Mouse (Mus musculus) hindbrain, embryonic 16.5 days (tissue): ENCODE measurements around the gene Znrf3. TPM values are rescaled to one million over a fixed set of nuclear protein-coding genes. Genes with fewer than 3 reads are reported as not detected.

ENCODE experiments used
- ATAC-seq: fragments of 200-750 bp; cut with Nextera tagmentation; 2 replicates; pipeline ENCODE4 v1.8.0; 2017; ENCODE audit warnings: moderate TSS enrichment, moderate library complexity
- H3K27ac ChIP-seq: fragments of 300-500 bp; sonication (generic); 2 replicates; pipeline ENCODE4 v1.5.1; 2014; ENCODE audit warnings: low read depth, mild to moderate bottlenecking, control low read depth, low read length, moderate library complexity
- H3K27me3 ChIP-seq: fragments of 300-500 bp; sonication (generic); replicated peaks from 2 replicates; pipeline ENCODE4 v1.6.1; 2014; ENCODE audit warnings: low read length; ENCODE audit not compliant: control insufficient read depth, insufficient read depth
- H3K36me3 ChIP-seq: fragments of 300-500 bp; sonication (generic); 2 replicates; pipeline ENCODE4 v1.6.1; 2014; ENCODE audit warnings: mild to moderate bottlenecking, low read length, moderate library complexity, mixed read lengths; ENCODE audit not compliant: control insufficient read depth, insufficient read depth
- H3K4me1 ChIP-seq: fragments of 300-500 bp; sonication (generic); 2 replicates; pipeline ENCODE4 v1.6.1; 2014; ENCODE audit warnings: low read depth, low read length; ENCODE audit not compliant: control insufficient read depth, insufficient read depth
- H3K4me2 ChIP-seq: fragments of 300-500 bp; sonication (generic); 2 replicates; pipeline ENCODE4 v1.6.1; 2014; ENCODE audit warnings: mild to moderate bottlenecking, low read length, control low read depth, moderate library complexity
- H3K4me3 ChIP-seq: fragments of 300-500 bp; sonication (generic); 2 replicates; pipeline ENCODE4 v1.5.1; 2014; ENCODE audit warnings: mild to moderate bottlenecking, low read length, control low read depth, moderate library complexity
- H3K9ac ChIP-seq: fragments of 300-500 bp; sonication (generic); 2 replicates; pipeline ENCODE4 v1.6.1; 2014; ENCODE audit warnings: low read depth, mild to moderate bottlenecking, control low read depth, low read length, moderate library complexity
- H3K9me3 ChIP-seq: fragments of 300-500 bp; sonication (generic); 2 replicates; pipeline ENCODE4 v1.6.1; 2014; ENCODE audit warnings: mild to moderate bottlenecking, low read length, moderate library complexity; ENCODE audit not compliant: control insufficient read depth
- WGBS: fragments of 180-500 bp; shearing (Covaris S2); extraction: QIAGEN DNeasy Blood & Tissue Kit; methylation state at CpG from one replicate; pipeline ENCODE4 v1.1.7; 2014; 5-methylcytosine and 5-hydroxymethylcytosine counted together
- polyA plus RNA-seq: library from polyadenylated mRNA; unstranded; fragments of >200 nt; fragmentation: Nextera tagmentation; extraction: Ambion mirVana; gene quantifications from 2 replicates; pipeline ENCODE4 v1.2.1, GENCODE M21; 2015

Gene Znrf3
- polyA plus RNA-seq, 1 experiment from 2014 or later: 8.1 TPM

DNA sequence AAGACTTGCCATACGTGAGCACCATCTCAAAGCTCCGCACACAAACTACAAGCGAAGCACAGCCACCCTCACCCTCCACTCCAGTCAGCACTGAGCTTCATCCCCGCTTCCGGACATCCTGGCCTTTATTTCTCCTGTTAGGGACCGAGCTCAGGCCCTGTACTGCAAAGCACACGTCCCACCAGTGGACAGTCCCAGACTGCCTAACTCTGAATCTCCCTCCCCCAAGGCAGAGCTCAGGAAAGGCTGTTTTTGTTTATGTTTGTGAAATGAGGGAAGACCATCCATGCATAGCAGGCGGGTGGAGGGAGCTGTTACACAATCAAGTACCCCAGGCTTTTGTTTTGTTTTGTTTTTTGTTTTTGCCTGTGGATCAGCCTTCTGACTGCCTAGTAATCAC is 191.9 kb downstream of the Znrf3 start:
- Histone ChIP-seq H3K27me3 (no peaks in the 10 kb centered on the region), H3K4me1 (peaks cover 11% of the 10 kb centered on the region), H3K27ac (no peak overlapping the region), H3K36me3 (no peaks in the 10 kb centered on the region), H3K9ac (no peak overlapping the region), H3K4me3 (no peak overlapping the region), H3K9me3 (no peaks in the 10 kb centered on the region), H3K4me2 (no peak overlapping the region)
- WGBS: 81% methylated on average over 8 of the region's 8 CpGs
- no peak for ATAC-seq

DNA sequence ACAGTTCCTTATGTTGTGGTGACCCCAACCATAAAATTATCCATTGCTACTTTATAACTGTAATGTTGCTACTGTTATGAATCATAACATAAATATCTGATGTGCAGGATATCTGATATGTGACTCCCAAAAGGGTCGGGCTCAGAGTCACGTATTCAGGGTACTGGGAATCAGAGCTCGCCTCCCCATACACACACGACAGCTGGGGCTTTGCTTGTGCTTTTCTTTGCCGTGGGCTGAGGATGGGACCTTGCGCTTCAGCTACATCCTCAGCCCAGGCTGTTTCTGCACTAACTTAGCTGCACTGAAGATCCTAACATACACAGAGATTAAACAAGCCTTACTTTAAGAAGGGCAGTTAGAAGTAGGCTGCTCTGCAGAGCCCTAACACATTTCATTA is 193.5 kb downstream of the Znrf3 start:
- no peak overlapping the region for H3K27ac ChIP-seq
- no peaks in the 10 kb centered on the region for H3K36me3 ChIP-seq
- H3K4me1 ChIP-seq: peaks cover 6% of the 10 kb centered on the region
- no peak overlapping the region for H3K4me3 ChIP-seq
- H3K27me3 ChIP-seq: no peaks in the 10 kb centered on the region
- no peak for ATAC-seq
- H3K9ac ChIP-seq: no peak overlapping the region
- no peak overlapping the region for H3K4me2 ChIP-seq
- H3K9me3 ChIP-seq: no peaks in the 10 kb centered on the region
- 64% methylated on average over 6 of the region's 6 CpGs for WGBS

DNA sequence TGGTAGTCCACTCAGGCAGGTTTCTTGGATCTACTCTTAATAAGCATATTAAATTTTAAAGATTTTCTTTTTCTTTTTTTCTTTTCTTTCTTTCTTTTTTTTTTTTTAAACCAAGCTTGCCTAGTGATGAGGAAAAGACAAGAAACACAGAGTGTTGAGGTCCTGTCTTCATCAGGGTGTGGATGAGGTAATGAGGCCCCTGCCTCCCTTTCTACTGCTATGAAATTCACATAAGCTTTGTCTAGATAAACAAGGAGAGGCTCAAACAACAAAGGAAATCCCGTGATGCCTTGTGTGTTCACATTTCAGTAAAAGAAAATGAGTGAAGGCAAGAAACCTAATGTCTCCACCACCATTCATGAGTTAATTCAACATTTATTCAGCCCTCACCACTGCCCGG is 196.4 kb downstream of the Znrf3 start:
- Histone ChIP-seq H3K36me3 (no peaks in the 10 kb centered on the region), H3K9me3 (no peaks in the 10 kb centered on the region), H3K4me2 (no peak overlapping the region), H3K4me1 (no peaks in the 10 kb centered on the region), H3K9ac (no peak overlapping the region), H3K27me3 (no peaks in the 10 kb centered on the region), H3K4me3 (no peak overlapping the region), H3K27ac (no peak overlapping the region)
- 19% methylated on average over 2 of the region's 2 CpGs for WGBS
- ATAC-seq: no peak

DNA sequence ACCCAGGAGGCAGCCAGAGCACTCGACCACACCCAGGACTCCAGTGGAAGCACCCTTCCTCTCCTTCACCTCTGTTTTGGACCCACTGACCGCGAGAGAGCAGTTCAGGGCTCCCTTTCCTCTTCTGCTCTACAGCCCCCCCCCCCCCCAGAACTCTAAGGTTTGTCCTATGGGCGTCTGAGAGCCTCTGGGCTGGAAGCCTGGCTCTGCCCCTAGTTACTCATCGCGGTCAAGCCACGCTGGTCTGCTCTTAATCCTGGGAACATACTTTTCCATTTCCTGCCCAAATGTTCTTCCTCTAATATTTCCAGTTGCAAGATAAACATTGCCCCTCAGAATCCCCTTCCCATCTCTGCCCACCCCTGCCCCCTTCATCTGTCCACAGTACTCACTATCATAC is 199.2 kb downstream of the Znrf3 start:
- no peaks in the 10 kb centered on the region for H3K27me3 ChIP-seq
- no peak for ATAC-seq
- 87% methylated on average over 7 of the region's 7 CpGs for WGBS
- H3K4me1 ChIP-seq: no peaks in the 10 kb centered on the region
- H3K9me3 ChIP-seq: no peaks in the 10 kb centered on the region
- H3K27ac ChIP-seq: no peak overlapping the region
- H3K4me3 ChIP-seq: no peak overlapping the region
- no peaks in the 10 kb centered on the region for H3K36me3 ChIP-seq
- no peak overlapping the region for H3K4me2 ChIP-seq
- no peak overlapping the region for H3K9ac ChIP-seq

DNA sequence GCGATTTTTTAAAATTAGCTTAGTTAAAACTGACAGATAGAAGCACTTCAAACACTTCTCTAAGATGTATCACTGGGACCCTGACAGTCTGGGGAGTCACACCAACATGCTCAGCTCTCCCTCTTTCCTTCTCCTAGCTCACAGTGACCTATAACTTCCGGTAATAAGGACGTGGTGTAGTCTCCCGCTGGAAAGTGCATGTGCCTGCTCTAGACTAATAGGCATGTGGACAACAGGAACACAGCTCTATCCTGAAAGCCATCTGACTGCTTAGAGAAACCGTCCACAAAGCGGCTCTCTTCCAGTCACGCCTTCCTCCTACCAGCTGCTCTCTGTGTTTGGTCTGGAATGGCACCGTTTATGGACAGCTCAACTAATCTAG is 199.9 kb downstream of the Znrf3 start:
- H3K9ac ChIP-seq: no peak overlapping the region
- WGBS: 56% methylated on average over 8 of the region's 8 CpGs
- ATAC-seq: no peak
- peaks cover 5% of the 10 kb centered on the region for H3K4me1 ChIP-seq
- H3K27ac ChIP-seq: no peak overlapping the region
- H3K27me3 ChIP-seq: no peaks in the 10 kb centered on the region
- H3K4me3 ChIP-seq: no peak overlapping the region
- H3K4me2 ChIP-seq: no peak overlapping the region
- no peaks in the 10 kb centered on the region for H3K36me3 ChIP-seq
- H3K9me3 ChIP-seq: no peaks in the 10 kb centered on the region

DNA sequence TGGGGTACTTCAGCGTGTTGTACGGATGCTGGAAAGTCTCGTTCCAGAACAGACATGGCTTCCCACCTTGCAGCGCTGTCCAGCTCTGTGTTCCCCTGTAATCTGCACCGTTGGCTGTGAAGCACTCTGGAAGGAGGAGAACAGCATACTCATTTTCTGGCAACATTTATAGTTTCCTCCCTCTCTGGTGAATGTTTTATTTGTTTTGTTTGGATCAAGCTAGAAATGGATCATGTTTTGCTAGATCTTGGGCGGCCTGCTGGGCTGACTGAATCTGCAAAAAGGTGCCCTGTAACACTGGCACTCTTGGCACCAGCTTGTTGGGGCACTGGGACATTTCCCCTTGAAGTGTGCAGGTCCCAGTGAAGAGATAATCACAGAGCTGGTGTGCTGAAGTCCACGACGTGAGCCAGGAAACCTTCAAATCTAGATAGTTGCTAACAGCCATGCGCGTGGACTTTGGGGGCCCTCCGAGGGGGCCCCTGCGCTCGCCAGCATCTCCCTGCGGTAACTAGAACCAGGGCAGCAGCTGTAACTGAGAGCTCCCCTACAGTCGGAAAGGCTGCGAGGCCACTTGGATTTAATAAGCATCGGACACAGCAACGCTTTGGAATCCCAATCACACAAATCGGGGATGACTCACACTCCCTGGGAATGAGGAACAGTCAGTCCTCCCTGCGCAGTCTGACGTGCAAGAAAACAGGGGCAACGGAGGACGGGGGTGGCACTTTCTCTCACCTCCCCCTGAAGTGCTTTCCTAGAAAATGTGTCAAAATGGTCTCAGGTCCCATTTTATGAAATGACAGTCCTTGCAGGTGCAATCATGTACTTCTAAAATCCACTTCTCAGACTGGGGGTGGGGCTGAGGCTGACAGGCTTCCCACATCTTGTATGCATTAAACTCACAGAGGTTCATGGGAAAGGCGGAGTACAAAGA is 200.6 kb downstream of the Znrf3 start:
- no peaks in the 10 kb centered on the region for H3K36me3 ChIP-seq
- no peak overlapping the region for H3K4me3 ChIP-seq
- 66% methylated on average over 24 of the region's 24 CpGs for WGBS
- no peak overlapping the region for H3K27ac ChIP-seq
- no peaks in the 10 kb centered on the region for H3K9me3 ChIP-seq
- peaks cover 10% of the 10 kb centered on the region for H3K4me1 ChIP-seq
- no peak overlapping the region for H3K9ac ChIP-seq
- H3K27me3 ChIP-seq: no peaks in the 10 kb centered on the region
- ATAC-seq: no peak
- H3K4me2 ChIP-seq: peak overlapping the region; percentile 1; the same call in 1 of the 2 replicates

DNA sequence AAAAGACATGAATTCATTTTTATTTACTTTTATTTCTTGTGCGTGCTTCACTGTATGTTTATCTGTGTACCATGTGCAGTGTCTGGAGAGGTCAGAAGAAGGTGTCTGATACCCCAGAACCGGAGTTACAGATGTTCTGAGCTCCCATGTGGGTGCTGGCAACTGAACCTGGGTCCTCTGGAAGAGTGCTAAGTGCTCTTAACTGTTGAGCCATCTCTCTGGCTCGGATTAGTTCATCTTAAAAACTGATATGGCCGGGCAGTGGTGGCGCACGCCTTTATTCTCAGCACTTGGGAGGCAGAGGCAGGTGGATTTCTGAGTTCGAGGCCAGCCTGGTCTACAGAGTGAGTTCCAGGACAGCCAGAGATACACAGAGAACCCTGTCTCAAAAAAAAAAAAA is 201.4 kb downstream of the Znrf3 start:
- no peaks in the 10 kb centered on the region for H3K9me3 ChIP-seq
- no peaks in the 10 kb centered on the region for H3K27me3 ChIP-seq
- no peak overlapping the region for H3K4me3 ChIP-seq
- ATAC-seq: no peak
- 97% methylated on average over 7 of the region's 7 CpGs for WGBS
- no peak overlapping the region for H3K9ac ChIP-seq
- no peak overlapping the region for H3K27ac ChIP-seq
- no peak overlapping the region for H3K4me2 ChIP-seq
- no peaks in the 10 kb centered on the region for H3K36me3 ChIP-seq
- peaks cover 10% of the 10 kb centered on the region for H3K4me1 ChIP-seq

DNA sequence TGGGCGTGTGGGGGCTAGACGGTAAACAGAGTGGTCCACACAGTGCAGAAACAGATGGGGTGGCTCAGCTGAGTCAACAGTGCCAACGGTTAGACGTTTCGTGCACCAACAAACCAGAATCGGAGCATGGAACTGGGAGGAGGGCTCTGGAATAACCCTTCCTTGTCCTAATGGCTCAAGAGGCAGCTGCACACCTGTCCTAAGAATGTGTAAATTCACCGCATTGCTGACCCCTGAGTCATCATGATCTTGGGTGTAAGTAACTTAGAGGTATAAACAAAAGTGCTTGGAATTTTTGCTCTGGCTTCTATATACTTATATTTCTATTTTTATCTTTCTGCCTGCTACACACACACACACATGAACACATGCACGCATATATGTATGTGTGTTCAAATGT is 202.5 kb downstream of the Znrf3 start:
- 84% methylated on average over 8 of the region's 8 CpGs for WGBS
- Histone ChIP-seq H3K4me1 (peaks cover 10% of the 10 kb centered on the region), H3K36me3 (0 out of 2 replicates have a peak, but pooled peaks cover 1% of the 10 kb centered on the region), H3K4me3 (no peak overlapping the region), H3K4me2 (no peak overlapping the region), H3K27ac (no peak overlapping the region), H3K9ac (no peak overlapping the region), H3K9me3 (no peaks in the 10 kb centered on the region), H3K27me3 (no peaks in the 10 kb centered on the region)
- no peak for ATAC-seq

DNA sequence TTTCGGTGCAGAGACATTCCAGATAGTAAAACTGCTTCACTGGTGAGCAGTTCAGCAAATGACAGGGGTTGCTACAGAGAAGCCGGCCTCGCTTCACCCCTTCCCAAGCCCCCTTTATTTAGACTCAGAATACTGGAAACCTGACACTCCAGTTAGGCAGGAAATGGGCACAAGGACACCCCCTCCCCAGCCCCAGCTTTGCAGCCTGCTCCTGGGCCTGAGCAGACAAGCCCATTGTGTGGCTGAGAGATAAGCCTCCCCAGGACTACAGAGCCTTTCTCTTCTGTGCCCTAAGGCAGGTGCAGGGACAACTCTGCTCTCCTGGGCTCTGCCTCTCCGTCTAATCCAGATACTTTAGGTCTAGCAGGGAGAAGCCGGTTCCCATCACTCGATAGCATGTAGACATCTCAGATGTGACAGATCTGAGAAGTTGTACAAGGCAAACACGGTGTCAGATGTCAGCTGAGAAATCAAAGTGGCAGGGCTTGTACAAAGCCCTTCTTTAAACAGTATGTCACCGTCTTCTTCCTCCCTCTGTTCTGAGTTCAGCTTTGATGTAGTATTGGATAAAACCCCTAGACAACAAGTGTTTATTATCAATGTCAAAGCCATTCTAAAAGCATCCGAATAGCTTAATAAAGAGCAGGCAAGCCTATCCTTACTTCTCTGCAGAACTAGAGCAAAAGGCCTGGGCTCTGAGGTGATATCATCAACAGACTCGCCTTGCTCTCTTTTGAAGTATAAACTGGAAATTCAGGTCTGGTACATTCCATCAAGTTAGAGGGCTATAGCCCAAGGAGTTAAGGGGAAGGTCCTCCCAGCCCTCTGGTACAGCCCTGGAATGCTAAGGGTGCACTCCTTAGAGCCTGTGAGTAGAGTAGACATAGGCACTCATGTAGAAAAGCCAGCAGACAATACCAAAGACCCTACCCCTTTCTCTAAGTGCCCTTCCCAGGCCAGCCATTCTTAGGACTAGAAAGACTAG is 204.6 kb downstream of the Znrf3 start:
- Histone ChIP-seq H3K4me1 (peaks cover 10% of the 10 kb centered on the region), H3K4me2 (no peak overlapping the region), H3K27ac (peak overlapping the region; percentile 9; the same call in 1 of the 2 replicates), H3K9ac (no peak overlapping the region; the same call in 1 of the 2 replicates), H3K4me3 (no peak overlapping the region), H3K9me3 (no peaks in the 10 kb centered on the region), H3K27me3 (no peaks in the 10 kb centered on the region), H3K36me3 (peaks cover 4% of the 10 kb centered on the region; the same call in 1 of the 2 replicates)
- 0 out of 2 replicates have a peak, but pooled peaks have one; percentile 14 for ATAC-seq
- 20% methylated on average over 10 of the region's 10 CpGs for WGBS
